Mouse (Mus musculus) hindbrain, embryonic 10.5 days (tissue): ENCODE data around the gene Xndc1. TPM values are rescaled to one million over a fixed set of nuclear protein-coding genes. Genes with fewer than 3 reads are reported as not detected.

Source experiments
- DNase-seq: peaks from one replicate; pipeline ENCODE4 v3.0.0-alpha.2; 2017; ENCODE audit warnings: low spot score
- H3K27ac ChIP-seq: fragments of 300-500 bp; sonication (generic); 2 replicates; pipeline ENCODE4 v1.5.1; 2016; ENCODE audit warnings: mild to moderate bottlenecking, moderate library complexity
- H3K27me3 ChIP-seq: fragments of 300-500 bp; sonication (generic); 2 replicates; pipeline ENCODE4 v1.6.1; 2016; ENCODE audit warnings: mild to moderate bottlenecking; ENCODE audit not compliant: poor library complexity, insufficient read depth, severe bottlenecking
- H3K36me3 ChIP-seq: fragments of 300-500 bp; sonication (generic); 2 replicates; pipeline ENCODE4 v1.6.1; 2016; ENCODE audit warnings: mild to moderate bottlenecking, moderate library complexity
- H3K4me1 ChIP-seq: fragments of 300-500 bp; sonication (generic); replicated peaks from 2 replicates; pipeline ENCODE4 v1.6.1; 2016; ENCODE audit warnings: mild to moderate bottlenecking
- H3K4me3 ChIP-seq: fragments of 300-500 bp; sonication (generic); 2 replicates; pipeline ENCODE4 v1.5.1; 2016; ENCODE audit warnings: mild to moderate bottlenecking, moderate library complexity
- H3K9me3 ChIP-seq: fragments of 300-500 bp; sonication (generic); 2 replicates; pipeline ENCODE4 v1.6.1; 2016; ENCODE audit warnings: mild to moderate bottlenecking, moderate library complexity
- WGBS: fragments of 180-500 bp; shearing (Covaris S2); methylation state at CpG from one replicate; pipeline ENCODE4 v1.1.7; 2016; 5-methylcytosine and 5-hydroxymethylcytosine counted together
- polyA plus RNA-seq: library from polyadenylated mRNA; unstranded; fragments of >200 nt; fragmentation: Nextera tagmentation; extraction: Ambion mirVana; gene quantifications from 2 replicates; pipeline ENCODE4 v1.2.1, GENCODE M21; 2016

The Xndc1 gene
- polyA plus RNA-seq, 1 experiment from 2014 or later: 37.4 TPM

GRCm38 (mm10) chr7:102087336-102087735, 22.0 kb downstream of the Xndc1 start:
- Histone ChIP-seq H3K27ac (no peak overlapping the region), H3K27me3 (no peaks in the 10 kb centered on the region), H3K9me3 (peaks cover 3% of the 10 kb centered on the region; the same call in 1 of the 2 replicates), H3K4me1 (no peaks in the 10 kb centered on the region), H3K4me3 (no peak overlapping the region), H3K36me3 (peaks cover 80% of the 10 kb centered on the region)
- 93% methylated on average over 4 of the region's 4 CpGs for WGBS
- no peak for DNase-seq

- Histone ChIP-seq H3K27ac (peak overlapping the region; percentile 82), H3K9me3 (no peaks in the 10 kb centered on the region), H3K4me3 (peak overlapping the region; percentile 48), H3K27me3 (peaks cover 11% of the 10 kb centered on the region), H3K4me1 (peaks cover 48% of the 10 kb centered on the region), H3K36me3 (peaks cover 12% of the 10 kb centered on the region; the same call in 1 of the 2 replicates)
- 4% methylated on average over 30 of the region's 30 CpGs for WGBS
- peak; percentile 66 for DNase-seq
Measured at GRCm38 (mm10) chr7:102099760-102100661, 34.7 kb downstream of the Xndc1 start.

- 66% methylated on average over 5 of the region's 5 CpGs for WGBS
- peak overlapping the region; percentile 82 for H3K27ac ChIP-seq
Measured at GRCm38 (mm10) chr7:102100868-102101267, 35.6 kb downstream of the Xndc1 start.

GRCm38 (mm10) chr7:102101487-102101886, 36.2 kb downstream of the Xndc1 start, which contains the start of gene Art1:
Gene Art1 (plus strand): TSS chr7:102101743.
- Histone ChIP-seq H3K27me3 (peaks cover 11% of the 10 kb centered on the region), H3K4me1 (peaks cover 49% of the 10 kb centered on the region), H3K9me3 (no peaks in the 10 kb centered on the region), H3K36me3 (0 out of 2 replicates have a peak, but pooled peaks cover 2% of the 10 kb centered on the region), H3K4me3 (peak within 1 kb of the TSS; percentile 48; the same call in 1 of the 2 replicates), H3K27ac (peak within 1 kb of the TSS; percentile 82)
- peak; percentile 32 for DNase-seq
- 26% methylated on average over 5 of the region's 5 CpGs for WGBS

More at GRCm38 (mm10) chr7:102100868-102101267, 35.6 kb downstream of the Xndc1 start:
- Histone ChIP-seq H3K27me3 (peaks cover 11% of the 10 kb centered on the region), H3K4me3 (0 out of 2 replicates have a peak overlapping the region, but pooled peaks have one; percentile 48), H3K36me3 (peaks cover 4% of the 10 kb centered on the region; the same call in 1 of the 2 replicates), H3K9me3 (no peaks in the 10 kb centered on the region), H3K4me1 (peaks cover 48% of the 10 kb centered on the region)
- DNase-seq: no peak

GRCm38 (mm10) chr7:102102241-102102640, 36.9 kb downstream of the Xndc1 start:
- Histone ChIP-seq H3K27me3 (peaks cover 11% of the 10 kb centered on the region), H3K9me3 (no peaks in the 10 kb centered on the region), H3K4me3 (no peak overlapping the region), H3K36me3 (no peaks in the 10 kb centered on the region), H3K27ac (peak overlapping the region; percentile 70), H3K4me1 (peaks cover 56% of the 10 kb centered on the region)
- WGBS: 50% methylated on average over 8 of the region's 8 CpGs
- no peak for DNase-seq

GRCm38 (mm10) chr7:102102696-102103095, 37.4 kb downstream of the Xndc1 start:
- 46% methylated on average over 6 of the region's 6 CpGs for WGBS
- H3K36me3 ChIP-seq: no peaks in the 10 kb centered on the region
- peak overlapping the region; percentile 70 for H3K27ac ChIP-seq
- DNase-seq: no peak
- H3K27me3 ChIP-seq: peaks cover 15% of the 10 kb centered on the region
- peaks cover 59% of the 10 kb centered on the region for H3K4me1 ChIP-seq
- no peak overlapping the region for H3K4me3 ChIP-seq
- H3K9me3 ChIP-seq: no peaks in the 10 kb centered on the region

- 83% methylated on average over 2 of the region's 2 CpGs for WGBS
Measured at GRCm38 (mm10) chr7:102103555-102103954, 38.2 kb downstream of the Xndc1 start.

GRCm38 (mm10) chr7:102104126-102104525, 38.8 kb downstream of the Xndc1 start:
- 74% methylated on average over 5 of the region's 5 CpGs for WGBS
- Histone ChIP-seq H3K4me3 (no peak overlapping the region), H3K27me3 (peaks cover 4% of the 10 kb centered on the region), H3K4me1 (peaks cover 56% of the 10 kb centered on the region), H3K36me3 (no peaks in the 10 kb centered on the region), H3K27ac (no peak overlapping the region), H3K9me3 (no peaks in the 10 kb centered on the region)
- no peak for DNase-seq

More at GRCm38 (mm10) chr7:102103555-102103954, 38.2 kb downstream of the Xndc1 start:
- no peak for DNase-seq
- H3K27ac ChIP-seq: no peak overlapping the region
- H3K4me3 ChIP-seq: no peak overlapping the region
- peaks cover 10% of the 10 kb centered on the region for H3K27me3 ChIP-seq
- H3K36me3 ChIP-seq: no peaks in the 10 kb centered on the region
- no peaks in the 10 kb centered on the region for H3K9me3 ChIP-seq
- H3K4me1 ChIP-seq: peaks cover 59% of the 10 kb centered on the region

GRCm38 (mm10) chr7:102106700-102107141, 41.4 kb downstream of the Xndc1 start:
- peaks cover 4% of the 10 kb centered on the region for H3K27me3 ChIP-seq

GRCm38 (mm10) chr7:102108206-102108605, 42.9 kb downstream of the Xndc1 start:
- WGBS: 93% methylated on average over 1 of the region's 1 CpGs
- no peak for DNase-seq
- H3K4me3 ChIP-seq: no peak overlapping the region

More at GRCm38 (mm10) chr7:102106700-102107141, 41.4 kb downstream of the Xndc1 start:
- no peaks in the 10 kb centered on the region for H3K36me3 ChIP-seq
- H3K27ac ChIP-seq: peak overlapping the region; percentile 64; the same call in 1 of the 2 replicates
- H3K9me3 ChIP-seq: no peaks in the 10 kb centered on the region
- peak; percentile 44 for DNase-seq
- peaks cover 31% of the 10 kb centered on the region for H3K4me1 ChIP-seq
- H3K4me3 ChIP-seq: peak overlapping the region; percentile 44
- 16% methylated on average over 23 of the region's 23 CpGs for WGBS

GRCm38 (mm10) chr7:102109171-102109570, 43.9 kb downstream of the Xndc1 start, which contains the start of gene Art5:
Gene Art5 (minus strand): TSS chr7:102109489.
- H3K9me3 ChIP-seq: no peaks in the 10 kb centered on the region
- H3K36me3 ChIP-seq: no peaks in the 10 kb centered on the region
- H3K4me1 ChIP-seq: peaks cover 14% of the 10 kb centered on the region
- WGBS: 83% methylated on average over 7 of the region's 7 CpGs
- H3K27me3 ChIP-seq: peaks cover 4% of the 10 kb centered on the region; the same call in 1 of the 2 replicates
- H3K27ac ChIP-seq: no peak within 1 kb of the TSS
- H3K4me3 ChIP-seq: no peak within 1 kb of the TSS
- no peak for DNase-seq

More at GRCm38 (mm10) chr7:102108206-102108605, 42.9 kb downstream of the Xndc1 start:
- peaks cover 4% of the 10 kb centered on the region; the same call in 1 of the 2 replicates for H3K27me3 ChIP-seq
- no peak overlapping the region for H3K27ac ChIP-seq
- H3K4me1 ChIP-seq: peaks cover 17% of the 10 kb centered on the region
- no peaks in the 10 kb centered on the region for H3K36me3 ChIP-seq
- no peaks in the 10 kb centered on the region for H3K9me3 ChIP-seq

- Histone ChIP-seq H3K4me3 (no peak overlapping the region), H3K4me1 (peaks cover 11% of the 10 kb centered on the region), H3K27ac (no peak overlapping the region), H3K27me3 (peaks cover 4% of the 10 kb centered on the region; the same call in 1 of the 2 replicates), H3K36me3 (no peaks in the 10 kb centered on the region), H3K9me3 (no peaks in the 10 kb centered on the region)
- 91% methylated on average over 4 of the region's 4 CpGs for WGBS
- DNase-seq: no peak
Measured at GRCm38 (mm10) chr7:102109746-102110145, 44.4 kb downstream of the Xndc1 start.
